Mouse (Mus musculus): Measurements from ENCODE around the gene Hps4.

Gene Hps4

DNA sequence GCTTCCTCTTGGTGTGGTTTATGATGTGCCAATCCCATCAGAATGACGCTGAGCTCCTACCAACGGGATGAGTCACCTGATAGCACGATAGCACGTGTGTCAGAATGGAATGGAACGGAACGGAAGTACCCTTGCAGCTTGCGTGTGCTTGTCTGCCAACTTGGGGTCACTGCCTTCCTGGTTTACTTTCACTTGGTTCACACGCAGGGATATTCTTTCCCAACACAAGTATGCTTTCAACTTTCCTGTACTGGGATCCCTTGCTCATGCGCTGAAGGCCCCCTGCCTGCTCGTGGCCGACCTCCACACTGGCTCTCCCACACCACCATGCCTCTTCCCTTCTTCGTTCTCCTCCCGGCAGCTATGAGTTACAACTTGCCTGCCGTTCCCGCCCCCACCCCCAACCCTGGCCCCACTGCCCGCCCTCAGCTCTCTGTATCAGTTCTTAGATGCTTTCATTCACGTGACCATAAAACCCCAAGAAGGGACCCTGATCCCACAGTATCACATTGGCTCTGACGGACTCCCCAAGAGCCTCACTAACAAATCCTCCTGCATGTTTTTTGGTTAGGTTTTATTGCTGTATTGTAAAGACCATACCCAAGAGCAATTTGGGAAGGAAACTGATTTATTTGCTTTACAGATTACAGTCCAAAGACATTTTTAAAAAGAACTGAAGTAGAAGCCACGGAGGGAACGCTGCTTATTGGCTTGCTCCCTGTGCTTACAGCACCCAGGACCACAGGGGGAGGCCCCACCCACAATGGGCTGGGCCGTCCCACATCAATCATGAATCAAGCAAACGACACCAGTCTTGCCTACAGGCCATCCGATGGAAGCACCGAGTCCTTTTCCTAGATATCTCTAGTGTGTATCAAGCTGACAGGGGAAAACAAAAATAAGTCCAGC is 18.0 kb upstream of the Hps4 start:
- DNase-seq (ENCODE audit: low spot score in 2 of 2): peak; percentile 60 to 72

DNA sequence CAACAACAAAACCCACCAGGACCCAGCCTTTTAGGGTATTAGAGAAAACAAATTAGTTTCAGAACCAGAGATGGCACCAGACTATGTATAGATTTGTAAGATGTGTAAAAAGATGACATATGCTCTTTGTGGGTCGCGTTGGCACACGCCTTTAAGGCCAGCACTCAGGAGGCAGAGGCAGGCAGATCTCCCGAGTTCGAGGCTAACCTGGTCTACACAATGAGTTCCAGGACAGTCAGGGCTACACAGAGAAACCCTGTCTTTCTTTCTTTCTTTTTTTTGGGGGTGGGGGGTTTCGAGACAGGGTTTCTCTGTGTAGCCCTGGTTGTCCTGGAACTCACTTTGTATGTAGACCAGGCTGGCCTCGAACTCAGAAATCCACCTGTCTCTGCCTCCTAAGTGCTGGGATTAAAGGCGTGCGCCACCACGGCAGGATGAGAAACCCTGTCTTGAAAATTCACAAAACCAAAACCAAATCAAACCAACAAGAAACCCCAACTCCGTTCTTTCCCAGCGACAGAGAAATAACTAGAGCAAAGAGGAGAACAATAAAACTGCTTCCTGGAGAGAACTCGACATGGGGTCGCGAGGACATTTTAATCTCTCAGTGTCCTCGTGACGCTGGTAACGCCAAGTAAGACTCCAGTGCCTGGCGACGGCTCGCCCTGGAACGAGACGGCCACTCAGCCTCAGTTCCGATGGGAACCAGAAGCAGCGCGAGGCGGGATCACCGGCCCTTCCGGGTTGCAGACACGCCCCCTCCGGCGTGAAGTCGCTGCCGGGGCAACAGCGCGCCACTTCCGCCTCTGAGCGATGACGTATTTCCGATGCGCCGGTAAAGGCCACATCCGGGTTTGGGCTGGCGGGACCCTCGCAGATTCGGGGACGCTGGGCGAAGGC is 17.1 kb upstream of the Hps4 start, which contains the start of gene Tfip11:
Gene Tfip11 (plus strand): TSS at position 813 of the 900 bp plus-strand sequence.
- peak; percentile 90 to 95 for DNase-seq (ENCODE audit: low spot score in 2 of 2)

DNA sequence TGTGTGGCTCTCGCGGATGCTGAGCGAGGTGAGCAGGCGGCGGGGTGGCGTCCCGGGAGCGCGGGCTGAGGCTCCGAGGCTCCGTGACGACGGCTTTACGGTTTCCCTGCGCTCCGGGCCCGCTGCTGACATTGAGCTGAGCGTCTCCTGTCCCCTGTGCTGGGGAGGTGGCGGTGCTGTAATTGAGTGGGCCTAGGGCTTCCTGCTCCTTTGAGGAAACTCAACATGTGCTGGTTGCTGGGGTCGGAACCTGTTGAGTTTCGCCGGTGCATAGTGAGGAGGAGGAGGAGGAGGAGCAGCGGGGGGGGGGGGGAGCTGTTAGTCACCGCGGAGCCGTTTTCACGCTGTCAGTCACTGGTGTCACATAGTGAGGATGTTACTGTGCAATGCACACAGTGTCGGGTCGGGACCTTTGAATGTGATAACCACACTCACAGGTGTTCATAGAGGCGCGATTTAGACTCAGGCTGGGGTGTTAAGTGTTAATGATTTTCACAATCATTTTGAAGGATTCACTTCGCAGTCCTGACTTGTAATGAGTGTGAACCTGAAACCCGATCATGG is 16.4 kb upstream of the Hps4 start:
- DNase-seq (ENCODE audit: low spot score in 2 of 2): no peak

DNA sequence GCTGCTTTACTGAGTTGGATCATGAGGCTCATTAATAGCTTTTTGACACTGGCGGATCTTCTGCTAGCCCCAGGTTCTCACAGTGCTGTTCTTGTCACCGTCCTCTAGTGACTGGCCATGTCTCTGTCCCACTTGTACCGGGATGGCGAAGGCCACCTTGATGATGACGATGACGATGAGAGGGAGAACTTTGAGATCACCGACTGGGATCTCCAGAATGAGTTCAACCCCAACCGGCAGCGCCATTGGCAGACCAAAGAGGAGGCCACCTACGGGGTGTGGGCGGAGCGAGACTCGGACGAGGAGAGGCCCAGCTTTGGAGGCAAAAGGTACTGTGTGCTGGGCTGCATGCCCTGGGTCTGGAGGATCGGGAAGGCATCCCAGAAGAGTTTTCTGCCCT is 15.0 kb upstream of the Hps4 start:
- DNase-seq (ENCODE audit: low spot score in 2 of 2): no peak

DNA sequence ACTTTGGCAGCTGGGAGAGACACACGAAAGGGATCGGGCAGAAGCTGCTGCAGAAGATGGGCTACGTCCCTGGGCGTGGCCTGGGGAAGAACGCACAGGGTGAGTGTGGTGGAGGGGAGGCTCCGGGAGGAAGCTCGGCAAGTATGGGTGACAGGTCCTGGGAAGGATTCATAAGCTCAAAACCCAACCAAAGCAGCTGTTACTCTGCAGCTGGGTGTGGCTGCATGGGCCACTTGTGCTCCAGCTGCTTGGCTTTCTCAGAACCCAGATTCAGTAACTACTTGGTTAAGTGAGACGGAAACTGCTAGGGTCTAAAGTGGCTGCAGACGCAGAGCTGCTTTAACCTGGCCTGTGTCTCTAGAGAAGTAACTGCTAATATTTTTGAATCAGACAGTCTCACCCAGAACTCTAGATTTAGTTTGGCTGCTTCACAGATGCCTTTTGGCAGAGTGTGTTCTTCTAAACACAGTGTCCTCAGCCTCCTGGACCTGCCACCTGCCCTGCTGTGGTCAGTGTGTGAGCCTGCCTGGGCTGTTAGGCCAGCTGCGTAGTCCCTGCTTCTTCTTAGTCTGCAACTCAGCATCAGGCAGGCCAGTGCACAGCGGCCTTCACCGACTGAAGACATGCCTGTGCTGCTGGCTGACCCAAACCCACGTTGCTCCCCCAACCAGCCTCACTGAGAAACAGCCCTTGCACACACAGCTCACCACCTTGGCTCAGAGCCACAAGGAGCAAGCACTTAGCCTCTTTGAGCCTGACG is 12.9 kb upstream of the Hps4 start:
- no peak for DNase-seq (ENCODE audit: low spot score in 2 of 2)

DNA sequence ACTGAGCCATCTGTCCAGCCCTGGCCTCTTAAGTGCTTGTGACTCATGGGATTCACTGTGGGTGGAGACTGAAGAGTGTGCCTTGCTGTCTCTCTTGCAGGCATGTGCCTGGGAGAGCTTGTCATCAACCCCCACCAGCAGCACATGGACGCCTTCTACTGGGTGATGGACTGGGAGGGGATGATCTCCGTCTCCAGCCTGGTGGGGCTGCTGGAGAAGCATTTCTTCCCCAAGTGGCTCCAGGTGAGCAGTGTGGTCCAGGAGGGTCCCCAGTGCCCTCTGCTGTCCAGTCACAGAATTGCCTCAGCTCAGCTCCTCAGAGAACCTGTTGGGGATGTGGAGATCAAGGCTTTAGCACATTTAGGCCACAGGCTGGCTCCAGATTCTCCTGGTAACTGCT is 7.4 kb upstream of the Hps4 start:
- DNase-seq (ENCODE audit: low spot score in 2 of 2): peak; percentile 50 to 80

DNA sequence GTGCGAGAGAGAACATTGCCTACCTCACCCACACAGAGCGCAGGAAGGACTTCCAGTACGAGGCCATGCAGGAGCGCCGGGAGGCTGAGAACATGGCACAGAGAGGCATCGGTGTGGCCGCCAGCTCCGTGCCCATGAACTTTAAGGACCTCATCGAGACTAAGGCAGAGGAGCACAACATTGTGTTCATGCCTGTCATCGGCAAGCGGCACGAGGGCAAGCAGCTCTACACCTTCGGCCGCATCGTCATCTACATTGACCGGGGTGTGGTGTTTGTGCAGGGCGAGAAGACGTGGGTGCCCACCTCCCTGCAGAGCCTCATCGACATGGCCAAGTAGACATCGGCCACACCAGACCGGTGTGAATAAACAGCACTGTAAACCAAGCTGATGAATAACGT is 5.9 kb upstream of the Hps4 start:
- DNase-seq (ENCODE audit: low spot score in 2 of 2): no peak

DNA sequence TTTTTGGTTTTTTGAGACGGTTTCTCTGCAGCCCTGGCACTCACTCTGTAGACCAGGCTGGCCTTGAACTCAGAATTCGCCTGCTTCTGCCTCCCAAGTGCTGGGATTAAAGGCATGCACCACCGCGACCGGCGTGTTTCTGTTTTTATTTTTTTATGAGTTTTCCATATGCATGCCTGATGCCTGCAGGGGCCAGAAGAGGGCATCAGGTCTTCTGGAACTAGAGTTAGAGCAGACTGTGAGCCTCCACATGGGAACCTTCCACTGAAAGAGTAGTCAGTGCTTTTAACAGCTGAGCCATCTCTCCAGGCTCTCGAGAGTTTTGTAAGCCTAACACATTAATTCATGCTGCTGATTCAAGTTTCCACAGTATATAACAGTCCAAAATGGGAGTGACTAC is 3.7 kb upstream of the Hps4 start:
- DNase-seq (ENCODE audit: low spot score in 2 of 2): no peak

DNA sequence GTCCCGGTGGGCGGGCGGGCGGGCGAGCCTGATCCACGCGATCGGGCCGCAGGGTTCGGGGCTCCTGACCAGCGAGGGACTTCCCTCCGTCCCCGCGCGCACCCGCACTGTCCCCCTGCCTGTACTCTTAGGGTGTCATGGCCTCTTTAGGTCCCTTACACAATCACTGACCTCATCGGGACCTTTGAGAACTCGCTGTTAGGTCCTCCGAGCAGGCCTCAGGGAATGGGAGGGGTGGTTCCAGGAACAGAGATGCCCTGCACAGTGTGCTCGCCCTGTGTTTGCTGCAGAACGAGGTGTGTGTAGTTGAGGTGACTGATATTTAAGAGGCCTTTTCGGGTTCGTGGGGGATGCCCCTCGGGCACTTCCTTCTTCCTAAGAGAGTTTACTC is 317 bp downstream of the Hps4 start:
- no peak for DNase-seq (ENCODE audit: low spot score in 2 of 2)

DNA sequence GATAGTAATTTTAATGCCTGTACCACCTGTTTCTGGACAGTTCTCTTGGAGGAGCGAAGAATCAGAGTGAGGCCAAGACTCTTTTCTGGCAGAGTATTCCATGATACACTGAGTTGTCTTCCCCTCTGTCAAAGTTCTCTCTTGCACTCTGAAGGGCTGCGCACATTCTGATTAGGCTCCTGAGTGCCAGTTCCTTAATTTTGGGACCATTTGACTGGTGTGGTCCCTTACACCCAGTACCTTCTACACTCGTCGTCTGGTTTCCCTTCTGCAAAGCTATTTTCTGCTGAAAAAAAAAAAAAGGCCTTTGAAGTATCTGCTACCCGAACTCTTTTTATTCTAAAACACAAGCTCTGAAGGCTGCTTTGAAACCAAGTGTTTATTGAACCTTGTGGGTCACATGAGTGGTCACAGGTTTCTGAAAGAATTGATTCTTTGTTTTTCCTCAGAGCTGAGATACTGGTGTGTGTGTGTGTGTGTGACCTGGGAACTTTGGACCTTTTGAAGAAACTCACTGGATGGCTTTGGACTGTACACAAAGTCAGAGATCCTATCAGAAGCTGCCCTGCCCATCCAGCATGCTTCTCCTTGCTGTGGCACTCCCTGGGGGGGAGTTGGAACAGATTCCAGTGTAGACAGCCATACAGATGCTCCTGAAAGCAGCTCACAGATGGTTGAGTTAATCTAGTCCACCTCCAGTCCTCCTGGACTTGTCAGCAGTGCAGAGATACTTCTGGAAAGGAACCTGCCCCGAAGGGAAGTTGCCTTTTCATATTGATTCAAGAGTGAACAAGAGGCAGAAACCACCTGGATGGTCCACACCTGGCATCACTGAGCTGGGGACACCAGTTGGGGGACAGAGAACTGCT is 1.4 kb downstream of the Hps4 start:
- DNase-seq (ENCODE audit: low spot score in 2 of 2): no peak

DNA sequence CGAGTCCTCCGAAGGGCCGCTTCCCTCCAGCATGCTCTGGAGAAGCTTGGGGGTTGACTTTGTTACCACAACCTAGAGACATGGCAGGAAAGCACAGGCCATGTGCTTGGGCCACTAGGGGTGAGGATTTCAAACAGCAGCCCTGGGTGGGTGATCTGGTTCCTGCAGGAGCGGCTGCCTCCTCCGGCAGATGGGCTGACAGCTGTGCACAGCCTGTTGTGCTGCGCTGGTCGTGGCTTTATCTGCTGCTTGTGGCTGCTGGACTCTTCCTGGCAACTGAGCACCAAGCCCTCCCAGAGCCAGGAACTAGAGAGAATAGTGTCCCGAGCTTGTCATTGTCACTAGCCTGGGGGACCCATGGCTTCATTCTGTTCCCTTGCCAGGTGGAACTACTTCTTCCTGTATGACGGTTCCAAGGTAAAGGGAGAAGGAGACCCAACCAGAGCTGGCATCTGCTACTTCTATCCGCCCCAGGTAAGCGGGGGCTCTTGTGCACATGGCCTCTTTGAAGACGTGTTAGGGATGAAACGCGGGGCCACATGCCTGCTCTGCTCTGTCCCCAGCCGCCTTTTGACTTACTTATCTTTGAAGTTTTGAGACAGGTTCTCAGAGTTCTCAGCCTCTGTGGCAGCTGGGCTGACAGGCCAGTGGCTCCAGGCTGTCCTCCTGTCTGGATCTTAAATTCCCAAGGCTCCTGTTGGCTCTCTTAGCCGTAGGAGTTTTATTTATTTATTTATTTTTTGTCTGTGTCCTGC is 3.5 kb downstream of the Hps4 start:
- DNase-seq (ENCODE audit: low spot score in 2 of 2): no peak

DNA sequence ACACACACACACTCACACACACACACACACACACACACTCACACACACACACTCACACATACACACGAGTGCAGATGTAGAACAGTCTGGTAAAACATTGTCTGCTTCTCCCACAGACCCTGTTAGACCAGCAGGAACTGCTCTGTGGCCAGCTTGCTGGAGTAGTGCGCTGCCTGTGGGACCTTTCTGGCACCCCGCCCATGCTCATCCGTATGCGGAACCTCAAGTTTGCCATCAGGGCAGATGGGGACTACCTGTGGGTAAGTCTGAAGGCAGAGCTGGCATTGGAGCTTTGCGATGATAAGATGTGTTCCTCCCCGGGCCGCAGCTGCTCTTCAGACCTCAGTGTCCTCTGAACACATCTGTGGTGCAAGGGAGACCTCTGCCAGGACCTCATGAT is 6.3 kb downstream of the Hps4 start:
- no peak for DNase-seq (ENCODE audit: low spot score in 2 of 2)

DNA sequence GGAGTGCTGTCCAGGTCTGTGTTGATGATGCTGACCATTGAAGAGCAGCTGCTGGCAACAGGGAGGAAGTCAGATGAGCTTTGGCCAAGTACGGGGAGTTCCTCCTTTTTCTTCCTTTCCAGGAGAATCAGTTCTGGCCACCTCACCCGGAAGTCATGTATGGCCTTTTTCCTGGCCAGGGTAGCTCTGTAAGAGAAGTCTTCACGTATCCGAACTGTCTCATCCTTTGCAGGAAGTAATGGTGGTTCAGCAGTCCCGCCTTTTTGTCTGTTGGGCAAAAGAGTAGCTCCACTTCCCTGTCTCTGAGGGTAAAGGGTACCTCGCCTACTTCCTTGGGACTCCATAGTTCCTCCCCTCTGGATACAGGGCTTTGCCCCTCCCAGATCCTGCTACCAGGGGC is 12.6 kb downstream of the Hps4 start:
- no peak for DNase-seq (ENCODE audit: low spot score in 2 of 2)

DNA sequence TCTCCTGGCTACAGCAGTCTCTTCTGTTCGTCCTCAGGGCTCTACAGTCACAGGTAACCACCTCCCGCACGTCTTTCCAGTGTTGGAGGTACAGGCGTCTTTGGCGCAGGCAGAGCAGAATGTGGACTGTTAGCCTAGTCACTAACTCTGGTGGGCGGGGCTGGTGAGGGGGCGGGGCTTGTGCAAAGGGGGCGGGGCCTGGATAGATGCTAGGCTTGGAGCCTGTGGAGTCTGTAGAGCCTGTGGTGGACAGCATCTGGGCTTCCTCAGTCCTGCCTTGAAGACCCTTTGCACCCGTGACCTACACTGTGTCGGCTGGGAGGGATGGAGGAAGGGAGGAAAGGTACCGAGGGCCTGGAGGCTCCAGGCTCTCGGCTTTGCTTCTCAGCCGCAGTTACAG is 13.0 kb downstream of the Hps4 start, which contains the start of gene Gm6583:
Gene Gm6583 (minus strand): TSS at position 124 of the 400 bp plus-strand sequence.
- no peak for DNase-seq (ENCODE audit: low spot score in 2 of 2)

DNA sequence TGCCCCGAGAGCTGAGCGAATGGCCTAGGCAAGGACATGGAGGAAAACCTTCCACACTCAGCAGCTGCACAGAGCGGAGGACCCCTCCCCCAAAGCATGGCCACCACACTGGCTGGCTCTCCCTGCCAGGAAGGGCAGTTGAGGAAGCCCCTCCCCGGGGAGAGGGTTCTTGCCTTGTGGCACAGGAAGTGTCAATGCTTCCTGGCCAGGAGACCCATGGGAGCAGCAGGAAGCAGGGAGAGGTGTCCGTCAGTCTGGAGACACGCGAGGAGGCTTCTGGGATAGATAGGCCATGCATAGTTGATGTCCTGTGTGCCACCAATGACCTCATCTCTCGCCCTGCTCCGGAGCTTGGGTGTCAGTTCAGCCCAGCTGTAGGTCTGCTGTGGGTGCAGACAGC is 13.4 kb downstream of the Hps4 start:
- no peak for DNase-seq (ENCODE audit: low spot score in 2 of 2)

DNA sequence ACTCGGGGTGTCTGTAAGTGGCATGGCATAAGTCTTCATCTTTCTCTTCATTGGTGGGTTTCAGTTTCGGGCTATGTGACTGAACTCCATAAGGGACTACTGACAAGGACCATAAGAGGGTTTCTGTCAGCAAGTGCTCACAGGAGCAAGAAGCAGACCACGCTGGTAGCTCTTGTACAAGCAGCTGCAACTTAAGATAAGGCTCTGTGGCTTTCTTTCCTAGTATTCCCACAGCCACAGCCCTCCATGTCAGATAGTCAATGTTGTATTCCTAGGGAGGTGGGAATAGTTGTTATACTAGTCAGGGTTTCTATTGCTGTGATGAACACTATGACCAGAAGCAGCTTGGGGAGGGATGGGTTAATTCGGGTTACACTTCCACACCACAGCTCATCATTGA is 16.6 kb downstream of the Hps4 start:
- DNase-seq (ENCODE audit: low spot score in 2 of 2): no peak

DNA sequence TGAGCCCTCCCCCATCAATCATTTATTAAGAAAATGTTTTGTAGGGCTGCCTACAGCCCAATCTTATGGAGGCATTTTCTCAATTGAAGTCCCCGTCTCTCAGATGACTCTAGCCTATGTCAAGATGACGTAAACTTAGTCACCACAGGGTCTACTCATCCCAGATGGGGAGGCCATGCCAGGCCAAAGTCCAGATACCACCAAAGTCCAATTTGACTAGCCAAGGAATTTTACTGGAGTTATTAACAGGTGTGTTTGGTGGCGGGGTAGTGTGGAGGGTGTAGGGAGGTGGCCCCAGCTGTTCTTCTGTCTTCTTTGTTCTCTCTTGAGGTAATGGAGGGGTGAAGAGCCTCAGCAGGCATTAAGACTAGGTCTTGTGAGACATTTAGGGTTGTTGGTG is 17.2 kb downstream of the Hps4 start:
- DNase-seq (ENCODE audit: low spot score in 2 of 2): no peak

DNA sequence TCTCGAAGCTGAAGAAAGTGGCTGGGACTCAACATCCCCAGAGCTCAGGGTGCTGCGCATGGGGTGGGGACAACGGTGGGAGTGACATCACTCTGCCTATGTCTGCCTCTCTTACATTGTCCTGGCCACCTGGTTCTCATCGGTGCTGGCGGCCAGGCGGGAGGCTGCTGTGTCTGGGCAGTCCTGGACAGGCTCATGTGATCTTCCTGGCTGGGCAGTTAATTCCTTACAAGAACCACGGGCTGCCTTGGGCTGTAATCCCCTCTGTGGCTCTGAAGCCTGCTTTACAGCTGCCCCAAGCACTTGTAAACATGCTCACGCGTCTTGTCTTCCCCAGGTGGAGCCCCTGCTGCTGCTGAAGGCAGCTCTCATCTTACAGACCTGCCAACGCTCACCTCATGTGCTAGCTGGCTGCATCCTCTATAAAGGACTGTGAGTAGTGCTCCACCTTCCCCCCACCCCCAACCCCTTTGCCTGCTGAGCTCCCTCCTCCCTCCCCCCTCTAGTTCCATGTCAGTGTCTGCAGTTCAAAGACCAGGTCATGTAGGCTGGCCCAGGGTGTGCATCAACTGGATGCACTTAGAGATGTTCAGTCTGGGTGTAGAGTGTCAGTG is 21.4 kb downstream of the Hps4 start:
- DNase-seq (ENCODE audit: low spot score in 2 of 2): no peak

DNA sequence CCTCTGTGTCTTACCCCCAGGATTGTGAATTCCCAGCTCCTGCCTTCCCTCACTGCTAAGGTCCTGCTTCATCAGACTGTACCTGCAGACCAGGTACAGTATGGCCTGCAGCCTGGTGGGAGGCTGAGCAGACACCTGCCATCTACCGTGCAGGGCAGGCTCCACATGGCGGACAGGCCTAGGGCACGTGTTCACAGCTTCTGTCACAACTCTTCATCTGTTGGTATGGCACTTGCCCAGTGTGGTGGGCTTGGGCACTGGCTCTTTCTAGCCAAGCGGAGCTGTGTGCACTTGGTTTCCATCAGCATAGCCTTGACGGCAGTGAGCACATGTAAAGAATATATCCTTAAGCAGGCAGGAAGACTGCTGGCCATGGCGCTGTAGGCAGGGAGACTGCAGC is 24.0 kb downstream of the Hps4 start:
- DNase-seq (ENCODE audit: low spot score in 2 of 2): no peak

All from spleen, postnatal 4 days (tissue).